Mouse (Mus musculus): ENCODE results near the gene Mrps6. TPM values are rescaled to one million over a fixed set of nuclear protein-coding genes. Genes with fewer than 3 reads are reported as not detected.
A peak's percentile ranks its signal among the peaks of the same experiment; 100 is the strongest.

The Mrps6 gene
- polyA plus RNA-seq, 1 experiment, result 64.2 TPM

- H3K36me3 ChIP-seq (ENCODE audit: control insufficient read depth, insufficient read depth, low read length, poor library complexity, severe bottlenecking), result no peaks in the 10 kb centered on the region
- H3K27me3 ChIP-seq (ENCODE audit: control insufficient read depth, insufficient read depth, low read length, poor library complexity, severe bottlenecking), result no peaks in the 10 kb centered on the region
- H3K4me1 ChIP-seq (ENCODE audit: control insufficient read depth, insufficient read depth, low read length), result no peaks in the 10 kb centered on the region
- H3K27ac ChIP-seq (ENCODE audit: insufficient read depth, low read length), result no peak overlapping the region
- no peak overlapping the region for H3K4me3 ChIP-seq (ENCODE audit: low read depth, low read length)
- no peak for TF ChIP-seq CTCF (IDR thresholded peaks at IDR 0.05; ENCODE audit: low read depth, low read length)
- TF ChIP-seq EP300 (IDR thresholded peaks at IDR 0.05; ENCODE audit: insufficient read depth, low read depth, low read length), result no peak
- TF ChIP-seq POLR2A (IDR thresholded peaks at IDR 0.05; ENCODE audit: insufficient read depth, low read length), result no peak
- H3K9me3 ChIP-seq (replicated peaks; ENCODE audit: control insufficient read depth, insufficient read depth, low read length, poor library complexity, severe bottlenecking), result no peaks in the 10 kb centered on the region
- no peak overlapping the region for H3K9ac ChIP-seq (ENCODE audit: low read depth, poor library complexity, severe bottlenecking)
These were observed 76.2 kb downstream of the Mrps6 start for GRCm38 (mm10) chr16:92134148-92134764.

- no peak overlapping the region for H3K4me3 ChIP-seq (ENCODE audit: low read depth, low read length)
- H3K36me3 ChIP-seq (ENCODE audit: control insufficient read depth, insufficient read depth, low read length, poor library complexity, severe bottlenecking), result no peaks in the 10 kb centered on the region
- H3K9me3 ChIP-seq (replicated peaks; ENCODE audit: control insufficient read depth, insufficient read depth, low read length, poor library complexity, severe bottlenecking), result no peaks in the 10 kb centered on the region
- no peaks in the 10 kb centered on the region for H3K4me1 ChIP-seq (ENCODE audit: control insufficient read depth, insufficient read depth, low read length)
- TF ChIP-seq CTCF (IDR thresholded peaks at IDR 0.05; ENCODE audit: low read depth, low read length) (peak; percentile 57), POLR2A (IDR thresholded peaks at IDR 0.05; ENCODE audit: insufficient read depth, low read length) (no peak)
- no peaks in the 10 kb centered on the region for H3K27me3 ChIP-seq (ENCODE audit: control insufficient read depth, insufficient read depth, low read length, poor library complexity, severe bottlenecking)
- no peak overlapping the region for H3K9ac ChIP-seq (ENCODE audit: low read depth, poor library complexity, severe bottlenecking)
- H3K27ac ChIP-seq (ENCODE audit: insufficient read depth, low read length), result no peak overlapping the region
These were observed 78.2 kb downstream of the Mrps6 start for GRCm38 (mm10) chr16:92136275-92136674.

- H3K9ac ChIP-seq (ENCODE audit: low read depth, poor library complexity, severe bottlenecking), result no peak overlapping the region
- TF ChIP-seq CTCF (IDR thresholded peaks at IDR 0.05; ENCODE audit: low read depth, low read length) (no peak), POLR2A (IDR thresholded peaks at IDR 0.05; ENCODE audit: insufficient read depth, low read length) (no peak), EP300 (IDR thresholded peaks at IDR 0.05; ENCODE audit: insufficient read depth, low read depth, low read length) (no peak)
- H3K27me3 ChIP-seq (ENCODE audit: control insufficient read depth, insufficient read depth, low read length, poor library complexity, severe bottlenecking), result no peaks in the 10 kb centered on the region
- no peaks in the 10 kb centered on the region for H3K9me3 ChIP-seq (replicated peaks; ENCODE audit: control insufficient read depth, insufficient read depth, low read length, poor library complexity, severe bottlenecking)
- no peak overlapping the region for H3K27ac ChIP-seq (ENCODE audit: insufficient read depth, low read length)
- H3K36me3 ChIP-seq (ENCODE audit: control insufficient read depth, insufficient read depth, low read length, poor library complexity, severe bottlenecking), result no peaks in the 10 kb centered on the region
- H3K4me3 ChIP-seq (ENCODE audit: low read depth, low read length), result no peak overlapping the region
- H3K4me1 ChIP-seq (ENCODE audit: control insufficient read depth, insufficient read depth, low read length), result no peaks in the 10 kb centered on the region
These were observed 81.6 kb downstream of the Mrps6 start for GRCm38 (mm10) chr16:92139386-92140261.

- no peak for TF ChIP-seq POLR2A (IDR thresholded peaks at IDR 0.05; ENCODE audit: insufficient read depth, low read length)
- TF ChIP-seq EP300 (IDR thresholded peaks at IDR 0.05; ENCODE audit: insufficient read depth, low read depth, low read length), result no peak
- TF ChIP-seq CTCF (IDR thresholded peaks at IDR 0.05; ENCODE audit: low read depth, low read length), result no peak
- no peak overlapping the region for H3K4me3 ChIP-seq (ENCODE audit: low read depth, low read length)
- H3K27me3 ChIP-seq (ENCODE audit: control insufficient read depth, insufficient read depth, low read length, poor library complexity, severe bottlenecking), result no peaks in the 10 kb centered on the region
- H3K36me3 ChIP-seq (ENCODE audit: control insufficient read depth, insufficient read depth, low read length, poor library complexity, severe bottlenecking), result no peaks in the 10 kb centered on the region
- no peak overlapping the region for H3K27ac ChIP-seq (ENCODE audit: insufficient read depth, low read length)
- no peak overlapping the region for H3K9ac ChIP-seq (ENCODE audit: low read depth, poor library complexity, severe bottlenecking)
- H3K4me1 ChIP-seq (ENCODE audit: control insufficient read depth, insufficient read depth, low read length), result no peaks in the 10 kb centered on the region
- H3K9me3 ChIP-seq (replicated peaks; ENCODE audit: control insufficient read depth, insufficient read depth, low read length, poor library complexity, severe bottlenecking), result no peaks in the 10 kb centered on the region
These were observed 82.3 kb downstream of the Mrps6 start for GRCm38 (mm10) chr16:92140328-92140727.

GRCm38 (mm10) chr16:92141021-92141420, 83.0 kb downstream of the Mrps6 start:
- Histone ChIP-seq H3K9ac (ENCODE audit: low read depth, poor library complexity, severe bottlenecking) (no peak overlapping the region), H3K27ac (ENCODE audit: insufficient read depth, low read length) (no peak overlapping the region), H3K27me3 (ENCODE audit: control insufficient read depth, insufficient read depth, low read length, poor library complexity, severe bottlenecking) (no peaks in the 10 kb centered on the region), H3K4me1 (ENCODE audit: control insufficient read depth, insufficient read depth, low read length) (no peaks in the 10 kb centered on the region), H3K36me3 (ENCODE audit: control insufficient read depth, insufficient read depth, low read length, poor library complexity, severe bottlenecking) (no peaks in the 10 kb centered on the region), H3K4me3 (ENCODE audit: low read depth, low read length) (no peak overlapping the region), H3K9me3 (replicated peaks; ENCODE audit: control insufficient read depth, insufficient read depth, low read length, poor library complexity, severe bottlenecking) (no peaks in the 10 kb centered on the region)
- no peak for TF ChIP-seq EP300 (IDR thresholded peaks at IDR 0.05; ENCODE audit: insufficient read depth, low read depth, low read length)
- no peak for TF ChIP-seq POLR2A (IDR thresholded peaks at IDR 0.05; ENCODE audit: insufficient read depth, low read length)
- no peak for TF ChIP-seq CTCF (IDR thresholded peaks at IDR 0.05; ENCODE audit: low read depth, low read length)
